Mouse (Mus musculus) bone marrow macrophage, adult 2 months (primary cell): Measurements from ENCODE around the gene Myo10. TPM values are rescaled to one million over a fixed set of nuclear protein-coding genes. Genes with fewer than 3 reads are reported as not detected.
"Not testable (repeated sequence)": the region's sequence is repeated elsewhere in the genome, so short reads cannot be mapped to it uniquely, and the experiment has no call there.

Experiments
- H3K27ac ChIP-seq: 2 replicates; pipeline ENCODE4 v1.5.1; 2012; ENCODE audit warnings: low read depth, low read length; ENCODE audit not compliant: insufficient read depth
- H3K4me1 ChIP-seq: 2 replicates; pipeline ENCODE4 v1.6.1; 2012; ENCODE audit warnings: low read length; ENCODE audit not compliant: control insufficient read depth, insufficient read depth
- H3K4me3 ChIP-seq: 2 replicates; pipeline ENCODE4 v1.5.1; 2012; ENCODE audit warnings: mild to moderate bottlenecking, low read length, moderate library complexity; ENCODE audit not compliant: insufficient read depth
- CTCF ChIP-seq: IDR thresholded peaks from 2 replicates; pipeline ENCODE4 v1.5.1; 2012; ENCODE audit warnings: low read depth, mild to moderate bottlenecking, low read length, moderate library complexity
- POLR2A ChIP-seq: IDR thresholded peaks from 2 replicates; pipeline ENCODE4 v1.6.1; 2012; ENCODE audit warnings: mild to moderate bottlenecking, low read depth, low read length, borderline replicate concordance
- polyA plus RNA-seq: library from polyadenylated mRNA; stranded (reverse); fragments of >200 nt; gene quantifications from 2 replicates; pipeline ENCODE4 v1.2.4, GENCODE M21; 2012; ENCODE audit not compliant: missing spikeins, insufficient read depth, insufficient read length

The Myo10 gene
- polyA plus RNA-seq, 1 experiment: 17.2 TPM

DNA sequence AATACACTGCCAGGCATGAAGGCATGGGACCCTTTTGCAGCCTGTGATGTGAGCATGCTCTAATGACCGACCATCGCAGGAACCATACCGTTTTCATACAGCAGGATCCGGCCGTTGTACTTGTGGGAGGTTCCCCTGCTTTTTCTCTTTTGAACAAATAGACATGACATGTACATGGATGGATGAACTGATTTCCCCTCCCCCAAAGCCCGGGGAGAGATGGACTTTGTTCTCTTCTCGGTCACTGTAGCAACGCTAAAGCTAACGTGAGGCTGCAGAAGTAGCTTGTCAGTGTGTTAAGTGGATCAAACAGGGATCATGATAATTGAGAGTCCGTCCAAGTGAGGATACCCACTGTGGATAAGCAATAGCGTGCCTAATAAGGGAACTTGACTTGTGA is 93.7 kb downstream of the Myo10 start:
- TF ChIP-seq CTCF: no peak
- H3K4me1 ChIP-seq: no peaks in the 10 kb centered on the region
- no peak overlapping the region for H3K27ac ChIP-seq
- H3K4me3 ChIP-seq: no peak overlapping the region

DNA sequence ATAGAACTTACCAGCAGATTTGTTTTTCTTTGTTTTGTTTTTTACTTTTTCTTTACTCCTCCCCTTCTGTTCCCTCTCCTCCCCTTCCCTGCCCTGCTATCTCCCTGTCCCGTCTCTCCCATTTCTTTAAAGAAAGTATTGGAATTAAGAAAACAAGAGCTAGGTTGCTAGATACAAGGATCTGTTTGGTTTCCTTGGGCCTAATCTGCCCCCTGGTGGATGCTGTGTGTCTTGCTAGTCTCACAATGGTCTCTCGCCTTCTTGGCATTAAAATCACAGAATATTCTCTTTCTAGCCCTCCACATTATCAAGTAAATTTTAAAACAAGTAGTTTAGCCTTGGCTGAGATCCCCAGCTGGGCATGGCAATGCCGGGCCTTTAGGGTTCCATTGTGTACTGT is 94.7 kb downstream of the Myo10 start:
- H3K4me3 ChIP-seq: no peak overlapping the region
- H3K4me1 ChIP-seq: no peaks in the 10 kb centered on the region
- H3K27ac ChIP-seq: no peak overlapping the region
- no peak for TF ChIP-seq POLR2A
- TF ChIP-seq CTCF: no peak

- H3K4me3 ChIP-seq, H3K27ac ChIP-seq, H3K4me1 ChIP-seq: not testable (repeated sequence)
Observed at GRCm38 (mm10) chr15:25718104-25718503, 95.8 kb downstream of the Myo10 start.

DNA sequence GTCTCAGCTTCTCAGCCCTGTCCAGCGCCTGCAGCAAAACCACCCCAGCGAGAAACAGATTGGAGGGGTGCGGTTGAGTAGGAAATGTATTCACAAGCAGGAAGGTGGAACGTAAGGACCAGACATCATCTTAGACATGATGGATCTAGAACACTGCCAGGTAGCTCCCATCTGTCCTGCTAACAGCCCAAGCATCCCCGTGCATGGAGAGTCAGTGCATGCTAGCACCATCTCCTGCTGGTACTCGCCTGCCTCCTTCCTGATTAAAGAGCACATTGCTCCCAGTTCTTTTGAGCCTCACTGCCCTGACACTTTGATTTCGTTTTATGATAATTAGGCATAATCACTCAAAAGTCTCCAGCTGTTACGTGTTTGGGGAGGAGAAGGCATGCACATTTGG is 96.9 kb downstream of the Myo10 start:
- H3K4me3 ChIP-seq: no peak overlapping the region

DNA sequence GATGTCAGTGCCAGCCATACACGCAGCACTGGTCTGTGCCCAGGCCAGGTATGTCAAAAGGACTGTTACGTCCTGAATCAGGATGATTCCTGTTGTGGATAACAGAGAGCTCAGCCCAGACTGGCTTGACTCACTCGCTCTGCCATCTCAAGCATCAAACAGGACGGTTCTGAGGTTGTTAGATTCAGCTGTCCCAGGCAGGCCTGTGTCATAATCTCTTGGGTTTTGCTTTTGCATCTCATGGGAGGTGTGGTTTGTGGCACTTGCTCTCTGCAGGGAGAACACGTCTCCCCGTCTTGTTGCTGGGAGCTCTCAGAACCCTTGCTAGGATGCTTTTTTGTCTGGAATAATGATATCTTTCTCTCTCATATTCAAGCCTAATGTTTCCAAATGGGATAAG is 97.9 kb downstream of the Myo10 start:
- Histone ChIP-seq H3K4me3 (no peak overlapping the region), H3K27ac (no peak overlapping the region), H3K4me1 (no peaks in the 10 kb centered on the region)
- TF ChIP-seq POLR2A (no peak), CTCF (no peak)

More for the DNA sequence above, 96.9 kb downstream of the Myo10 start:
- no peak for TF ChIP-seq CTCF
- TF ChIP-seq POLR2A: no peak
- Histone ChIP-seq H3K4me1 (no peaks in the 10 kb centered on the region), H3K27ac (no peak overlapping the region)

DNA sequence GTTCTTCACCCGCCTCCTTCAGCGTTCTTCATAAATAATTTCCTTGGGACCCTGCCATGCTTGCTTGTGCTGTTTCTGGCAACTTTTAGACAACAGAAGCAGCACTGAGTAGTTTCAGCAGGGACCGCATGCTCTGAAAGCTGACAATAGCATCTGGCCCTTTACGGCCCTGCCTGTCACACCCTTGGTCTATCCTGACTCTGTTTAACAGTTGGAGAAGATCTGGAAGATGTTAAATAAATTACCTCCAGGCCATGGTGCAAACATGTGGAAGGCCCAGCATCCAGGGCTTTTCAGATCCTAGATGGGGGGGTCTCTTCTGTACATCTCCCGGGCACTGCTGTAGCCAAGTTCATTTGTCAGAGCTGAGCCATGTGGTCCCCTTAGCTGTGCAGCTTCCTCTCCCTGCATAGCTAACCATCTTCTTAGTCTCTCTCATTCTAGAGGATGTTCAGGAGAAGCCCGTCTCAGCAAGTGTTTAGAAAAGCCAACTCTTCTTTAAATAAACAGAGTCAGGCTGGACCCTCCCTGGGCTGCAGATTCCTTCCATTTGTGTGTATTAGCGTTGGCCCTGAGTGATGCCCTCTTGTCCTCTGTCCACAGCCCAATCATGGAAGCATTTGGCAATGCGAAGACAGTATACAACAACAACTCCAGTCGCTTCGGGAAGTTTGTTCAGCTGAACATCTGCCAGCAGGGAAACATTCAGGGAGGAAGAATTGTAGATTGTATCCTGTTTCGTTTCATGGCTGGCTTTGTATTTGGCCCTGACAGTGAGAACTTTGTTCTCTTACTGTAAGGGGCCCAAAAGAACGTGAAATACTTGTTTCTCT is 101.2 kb downstream of the Myo10 start:
- H3K4me1 ChIP-seq: peaks cover 7% of the 10 kb centered on the region; the same call in 1 of the 2 replicates
- no peak overlapping the region for H3K27ac ChIP-seq
- H3K4me3 ChIP-seq: no peak overlapping the region
- TF ChIP-seq CTCF (no peak), POLR2A (no peak)

GRCm38 (mm10) chr15:25724549-25724948 is 102.2 kb downstream of the Myo10 start:
- Histone ChIP-seq H3K4me3 (no peak overlapping the region), H3K4me1 (peaks cover 7% of the 10 kb centered on the region; the same call in 1 of the 2 replicates), H3K27ac (no peak overlapping the region)
- no peak for TF ChIP-seq POLR2A
- TF ChIP-seq CTCF: no peak

DNA sequence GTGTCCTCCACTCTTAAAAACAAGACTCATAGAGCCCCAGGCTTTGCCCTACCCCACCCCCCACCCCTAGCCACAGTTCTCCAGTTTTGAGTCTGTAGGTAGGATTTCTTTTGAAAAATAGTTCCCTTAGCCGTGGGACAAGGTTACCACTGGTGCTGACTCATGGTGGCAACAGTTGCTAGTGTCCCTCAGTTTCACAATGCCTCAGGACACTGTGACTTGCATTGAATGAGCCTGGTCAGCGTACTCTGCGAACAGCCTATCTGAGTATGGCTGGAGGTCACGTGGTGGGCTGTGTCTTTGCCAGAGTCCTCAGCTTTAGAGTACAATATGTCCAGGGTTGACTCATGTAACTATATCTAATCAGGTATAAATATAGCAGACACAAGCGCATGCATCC is 104.5 kb downstream of the Myo10 start:
- TF ChIP-seq CTCF (no peak), POLR2A (no peak)
- H3K4me3 ChIP-seq: no peak overlapping the region
- no peak overlapping the region for H3K27ac ChIP-seq
- peaks cover 7% of the 10 kb centered on the region; the same call in 1 of the 2 replicates for H3K4me1 ChIP-seq

GRCm38 (mm10) chr15:25728501-25728900 is 106.2 kb downstream of the Myo10 start:
- H3K4me1 ChIP-seq: peaks cover 14% of the 10 kb centered on the region
- TF ChIP-seq POLR2A (no peak), CTCF (no peak)
- H3K27ac ChIP-seq: no peak overlapping the region

GRCm38 (mm10) chr15:25731053-25731452 is 108.7 kb downstream of the Myo10 start:
- Histone ChIP-seq H3K4me1 (peaks cover 22% of the 10 kb centered on the region), H3K27ac (no peak overlapping the region), H3K4me3 (no peak overlapping the region)
- TF ChIP-seq POLR2A: no peak
- TF ChIP-seq CTCF: 0 out of 2 replicates have a peak, but pooled peaks have one; percentile 6

More at GRCm38 (mm10) chr15:25728501-25728900, 106.2 kb downstream of the Myo10 start:
- no peak overlapping the region for H3K4me3 ChIP-seq
